8 mouse cellular contexts compared by ENCODE assay signal in the genomic region with DNA sequence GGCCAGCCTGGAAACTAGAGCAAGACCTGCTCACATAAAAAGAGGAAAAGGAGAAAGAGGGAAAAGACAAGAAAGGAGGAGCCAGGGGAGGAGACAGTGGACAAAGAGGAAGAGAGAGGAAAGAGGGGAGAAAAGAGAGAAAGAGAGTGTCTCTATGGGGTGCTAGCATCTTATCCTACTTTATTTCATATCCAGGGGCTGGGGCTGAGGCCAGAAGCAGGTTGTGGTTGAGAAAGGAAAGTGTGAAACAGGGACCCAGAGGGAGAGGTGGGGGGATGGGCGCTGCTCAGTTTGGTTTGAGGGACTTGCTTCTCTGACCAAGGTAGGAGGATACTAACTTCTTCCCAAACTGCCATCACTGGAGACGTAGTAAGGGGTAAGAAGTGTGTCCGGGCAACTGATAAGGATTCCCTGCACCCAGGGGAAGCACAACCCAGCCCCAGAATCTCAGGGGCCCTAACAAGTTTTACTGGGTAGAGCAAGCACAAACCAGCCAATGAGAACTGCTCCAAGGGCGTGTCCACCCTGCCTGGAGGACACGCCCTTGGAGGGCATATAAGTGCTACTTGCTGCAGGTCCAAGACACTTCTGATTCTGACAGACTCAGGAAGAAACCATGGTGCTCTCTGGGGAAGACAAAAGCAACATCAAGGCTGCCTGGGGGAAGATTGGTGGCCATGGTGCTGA. TPM values are rescaled to one million over a fixed set of nuclear protein-coding genes. Genes with fewer than 3 reads are reported as not detected.
DNase-seq lines count a peak whose midpoint lies in the region; ATAC-seq and TF ChIP-seq lines count a peak whose summit lies in the region.
"Not testable (repeated sequence)": the region's sequence is repeated elsewhere in the genome, so short reads cannot be mapped to it uniquely, and the experiment has no call there.

TSS of gene Hba-a1 (plus strand) at position 421 of the 687 bp plus-strand sequence.

- TF ChIP-seq POLR2A in CH12.LX (IDR thresholded peaks at IDR 0.05; ENCODE audit: low read depth, low read length); cortical plate, adult 2 months (IDR thresholded peaks at IDR 0.05; ENCODE audit: extremely low read depth, insufficient read depth, low read length); lung, adult 2 months (IDR thresholded peaks at IDR 0.05; ENCODE audit: borderline replicate concordance, extremely low read depth, low read depth, low read length): not testable (repeated sequence)

- intact Hi-C loops in left cerebral cortex, postnatal 14 days (cut with DNase I) = loop anchor here (10.0 kb wide), 1 partner anchor 52 kb away; no protein-coding TSS in a partner anchor

- in situ Hi-C loops in CH12.LX (cut with MboI; ENCODE audit: low pct_ligation_motif_present, low pct_unique_long_range_greater_than_20kb, low sequenced_read_pairs) = not testable (repeated sequence)

- not testable (repeated sequence) for TF ChIP-seq RAD21 in CH12.LX (IDR thresholded peaks at IDR 0.05; ENCODE audit: low read depth, low read length)

- 57% methylated on average over 1 of the region's 5 CpGs for WGBS in heart, embryonic 15.5 days
- 36% methylated on average over 1 of the region's 5 CpGs for WGBS in intestine, embryonic 16.5 days
- WGBS in lung, adult 2 months = 50% methylated on average over 1 of the region's 5 CpGs
- WGBS in neural tube, embryonic 11.5 days = 50% methylated on average over 1 of the region's 5 CpGs

- not testable (repeated sequence) for DNase-seq in CH12.LX (ENCODE audit: extremely low read depth); gastrocnemius, adult 18-20 months (ENCODE audit: low spot score); left cerebral cortex, postnatal 14 days (ENCODE audit: low spot score in 2 of 2); lung, adult 2 months; neural tube, embryonic 11.5 days (ENCODE audit: low spot score)

- peaks cover 14% of the 10 kb centered on the region for H3K27me3 ChIP-seq in CH12.LX (replicated peaks)
- H3K27me3 ChIP-seq in heart, embryonic 15.5 days = peaks cover 37% of the 10 kb centered on the region
- peaks cover 19% of the 10 kb centered on the region for H3K27me3 ChIP-seq in intestine, embryonic 16.5 days (replicated peaks; ENCODE audit: control insufficient read depth, insufficient read depth, low read length)
- not testable (repeated sequence) for H3K27me3 ChIP-seq in neural tube, embryonic 11.5 days (ENCODE audit: control insufficient read depth, insufficient read depth, low read length)

- not testable (repeated sequence) for TF ChIP-seq EP300 in CH12.LX (IDR thresholded peaks at IDR 0.05; ENCODE audit: low read length)

- H3K27ac ChIP-seq in CH12.LX (ENCODE audit: insufficient read depth, low read depth); cortical plate, adult 2 months (ENCODE audit: insufficient read depth, low read length); heart, embryonic 15.5 days; intestine, embryonic 16.5 days (ENCODE audit: low read length); neural tube, embryonic 11.5 days (ENCODE audit: low read depth, low read length): not testable (repeated sequence)

- H3K4me2 ChIP-seq in CH12.LX (ENCODE audit: insufficient read depth, low read depth, poor library complexity, severe bottlenecking) = peak within 1 kb of the TSS; percentile 29; the same call in 1 of the 2 replicates
- H3K4me2 ChIP-seq in heart, embryonic 15.5 days; intestine, embryonic 16.5 days (ENCODE audit: low read depth, low read length); neural tube, embryonic 11.5 days (ENCODE audit: low read depth): not testable (repeated sequence)

- TF ChIP-seq CTCF in CH12.LX (conservative IDR thresholded peaks at IDR 0.05 in 1 of 2, IDR thresholded peaks at IDR 0.05 in 1 of 2; ENCODE audit: low read depth in 2 of 2, low read length in 2 of 2); cortical plate, adult 2 months (IDR thresholded peaks at IDR 0.05; ENCODE audit: extremely low read depth, insufficient read depth, low read length); lung, adult 2 months (IDR thresholded peaks at IDR 0.05; ENCODE audit: insufficient read depth, low read length): not testable (repeated sequence)

- ATAC-seq in heart, embryonic 15.5 days (replicated peaks; ENCODE audit: insufficient number of reproducible peaks, insufficient read depth, low FRiP score, low read depth) = peak; percentile 36; the same call in 1 of the 2 replicates
- peak; percentile 68 for ATAC-seq in intestine, embryonic 16.5 days
- not testable (repeated sequence) for ATAC-seq in neural tube, embryonic 11.5 days (ENCODE audit: insufficient read depth, low FRiP score, low TSS enrichment)

- not testable (repeated sequence) for H3K9ac ChIP-seq in CH12.LX (ENCODE audit: insufficient read depth, low read depth); heart, embryonic 15.5 days; intestine, embryonic 16.5 days (ENCODE audit: low read depth, low read length); neural tube, embryonic 11.5 days (ENCODE audit: low read length)

- H3K4me1 ChIP-seq in CH12.LX (ENCODE audit: control insufficient read depth in 1 of 2, insufficient read depth in 2 of 2) = peaks cover 4 to 20% of the 10 kb centered on the region in 2 experiments; a peak in 3 of 4 replicates
- H3K4me1 ChIP-seq in cortical plate, adult 2 months (ENCODE audit: control insufficient read depth, insufficient read depth, low read length); heart, embryonic 15.5 days (replicated peaks); intestine, embryonic 16.5 days (ENCODE audit: control insufficient read depth, insufficient read depth, low read length); lung, adult 2 months (ENCODE audit: control insufficient read depth, insufficient read depth, low read length); neural tube, embryonic 11.5 days (ENCODE audit: control insufficient read depth, insufficient read depth, low read length): not testable (repeated sequence)

- dilution Hi-C loops in CH12.LX (cut with MboI; ENCODE audit: extremely low pct_ligation_motif_present, extremely low pct_unique_long_range_greater_than_20kb, low sequenced_read_pairs) = not testable (repeated sequence)

- not testable (repeated sequence) for H3K36me3 ChIP-seq in CH12.LX (replicated peaks in 1 of 2; ENCODE audit: control insufficient read depth in 1 of 2, insufficient read depth in 1 of 2, low read length in 1 of 2); heart, embryonic 15.5 days; intestine, embryonic 16.5 days (ENCODE audit: control insufficient read depth, insufficient read depth, low read length); neural tube, embryonic 11.5 days (ENCODE audit: control insufficient read depth, insufficient read depth, low read length)

- not testable (repeated sequence) for H3K4me3 ChIP-seq in CH12.LX (replicated peaks in 1 of 3; ENCODE audit: low read depth in 2 of 3, low read length in 2 of 3, poor library complexity in 1 of 3); cortical plate, adult 2 months (ENCODE audit: insufficient read depth, low read length); heart, embryonic 15.5 days; intestine, embryonic 16.5 days (ENCODE audit: low read length); lung, adult 2 months (replicated peaks; ENCODE audit: extremely low read depth, low read depth, low read length); neural tube, embryonic 11.5 days (ENCODE audit: low read depth, low read length)

- not testable (repeated sequence) for H3K9me3 ChIP-seq in CH12.LX (replicated peaks; ENCODE audit: low read length); heart, embryonic 15.5 days (replicated peaks); intestine, embryonic 16.5 days (ENCODE audit: control insufficient read depth, low read length); neural tube, embryonic 11.5 days (ENCODE audit: control insufficient read depth, low read length)

- not testable (repeated sequence) for H3K79me2 ChIP-seq in CH12.LX (replicated peaks; ENCODE audit: control insufficient read depth, extremely low read depth, insufficient read depth, poor library complexity, severe bottlenecking)

RNA-seq across cellular contexts. Expression of gene Hba-a1, which starts in this region (rescaled TPM):
- total RNA-seq in CH12.LX (2012; rRNA removed) = 1.9 and 4.9 TPM in 2 replicates
- 4.1 and 5.2 TPM in 2 replicates for total RNA-seq in CH12.LX (2014; rRNA removed)
- 3.3 and 4.7 TPM in 2 replicates for polyA plus RNA-seq in CH12.LX (2012; ENCODE audit: insufficient read length, low read depth)
- 139 and 197 TPM in 2 replicates for polyA plus RNA-seq in cortical plate, adult 2 months (2012; rRNA removed)
- 100 to 1,000 TPM; 316 to 399 TPM for total RNA-seq in gastrocnemius, adult 18-20 months (2021)
- 23,640 and 24,567 TPM in 2 replicates for polyA plus RNA-seq in heart, embryonic 15.5 days (2015; fragmentation: Nextera tagmentation; extraction: Ambion mirVana)
- polyA plus RNA-seq in intestine, embryonic 16.5 days (2015; fragmentation: Nextera tagmentation; extraction: Ambion mirVana) = 3,658 and 4,448 TPM in 2 replicates
- 100 to 1,000 TPM; 855 to 863 TPM for total RNA-seq in left cerebral cortex, postnatal 14 days (2021)
- polyA plus RNA-seq in lung, adult 2 months (2012; rRNA removed) = 5,782 and 18,923 TPM in 2 replicates
- polyA plus RNA-seq in neural tube, embryonic 11.5 days (2014; fragmentation: Nextera tagmentation; extraction: Ambion mirVana) = 2,190 and 2,258 TPM in 2 replicates

Comparison
In these comparisons a context has a peak if more than half of its experiments do, and no peak if none do; other contexts are left out.
1. RNA of gene Hba-a1 (total RNA-seq): 855 to 863 TPM in left cerebral cortex, postnatal 14 days and 316 to 399 TPM in gastrocnemius, adult 18-20 months; 1.9 to 5.2 TPM in CH12.LX; every median in the first group is over 10 times any median in the second.
2. RNA of gene Hba-a1 (polyA plus RNA-seq): 23,640 to 24,567 TPM in heart, embryonic 15.5 days, 5,782 to 18,923 TPM in lung, adult 2 months, 3,658 to 4,448 TPM in intestine, embryonic 16.5 days, 2,190 to 2,258 TPM in neural tube, embryonic 11.5 days and 139 to 197 TPM in cortical plate, adult 2 months; 3.3 to 4.7 TPM in CH12.LX; every median in the first group is over 10 times any median in the second.
3. RNA of gene Hba-a1 (polyA plus RNA-seq): 23,640 to 24,567 TPM in heart, embryonic 15.5 days, 5,782 to 18,923 TPM in lung, adult 2 months, 3,658 to 4,448 TPM in intestine, embryonic 16.5 days and 2,190 to 2,258 TPM in neural tube, embryonic 11.5 days; 139 to 197 TPM in cortical plate, adult 2 months; every median in the first group is over 10 times any median in the second.